Mouse (Mus musculus) c-Kit-positive CD71-negative TER-119-negative erythroid progenitor cells, embryonic 14.5 days (primary cell): ENCODE results near the gene Stard10.

Experiments
- DNase-seq: peaks from one replicate; pipeline ENCODE4 v3.0.0-alpha.2; 2013; ENCODE audit warnings: low read depth

The Stard10 gene

DNA sequence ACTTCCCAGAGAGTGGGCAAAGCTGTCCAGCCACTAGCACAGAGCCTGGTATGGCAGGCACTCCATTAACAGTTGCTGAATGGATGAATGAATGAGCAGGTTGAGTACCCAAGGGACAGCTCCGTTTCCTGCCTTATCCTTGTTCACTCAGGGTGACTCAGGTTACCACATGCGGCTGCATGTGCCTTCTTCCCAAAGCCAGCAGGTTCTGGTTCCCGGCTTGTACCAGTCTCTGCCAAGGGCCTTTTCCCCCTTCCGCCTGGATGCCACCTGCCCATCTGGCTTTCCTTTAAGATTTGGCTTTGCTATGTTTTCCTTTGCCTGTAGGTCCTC, 13.9 kb downstream of the Stard10 start:
- DNase-seq, result no peak

GRCm38 (mm10) chr7:101332045-101332831, 15.4 kb downstream of the Stard10 start:
- no peak for DNase-seq

- DNase-seq, result no peak
Observed at GRCm38 (mm10) chr7:101335228-101335627, 18.3 kb downstream of the Stard10 start.

DNA sequence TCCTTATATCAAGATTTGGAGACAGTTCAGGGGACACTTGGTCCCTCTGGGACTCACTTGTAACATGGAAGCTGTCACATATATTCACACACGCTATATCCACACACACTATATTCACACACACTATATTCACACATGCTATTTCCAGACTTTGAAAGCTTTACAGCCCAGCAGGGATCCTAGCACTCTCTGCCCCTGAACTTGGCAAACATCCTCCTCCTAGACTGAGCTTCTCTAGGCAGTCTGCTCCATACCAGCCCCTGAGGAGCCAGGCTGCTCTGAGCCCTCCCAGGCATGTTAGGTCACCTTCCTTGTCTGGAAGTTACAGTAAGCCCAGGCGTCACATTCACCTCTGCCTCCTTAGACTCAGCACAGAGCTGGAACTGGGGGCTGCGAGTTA, 19.8 kb downstream of the Stard10 start:
- DNase-seq, result no peak

GRCm38 (mm10) chr7:101337401-101337800, 20.5 kb downstream of the Stard10 start:
- DNase-seq, result no peak

- DNase-seq, result no peak
Observed at GRCm38 (mm10) chr7:101341405-101341804, 24.5 kb downstream of the Stard10 start.

- DNase-seq, result no peak
Observed at GRCm38 (mm10) chr7:101343135-101343534, 26.2 kb downstream of the Stard10 start.

DNA sequence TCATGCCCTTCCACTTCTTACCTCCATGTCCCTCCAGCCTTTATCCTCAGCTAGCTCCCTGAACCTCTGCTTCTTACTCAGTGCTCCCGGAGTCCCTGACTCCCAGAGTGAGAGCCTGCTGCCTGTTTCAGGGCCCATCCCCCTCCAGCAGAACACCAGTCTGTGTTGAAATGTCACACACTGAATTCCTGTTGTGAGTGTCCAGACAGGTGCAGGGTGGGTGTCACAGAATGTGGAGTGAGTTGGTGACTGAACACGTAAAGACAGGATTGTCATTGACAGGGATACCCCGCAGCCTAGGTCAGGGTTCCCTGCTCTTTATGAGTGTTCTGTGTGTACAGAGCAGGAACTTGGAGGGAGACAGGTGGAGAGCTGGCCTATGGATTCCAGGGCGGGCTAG, 28.0 kb downstream of the Stard10 start:
- no peak for DNase-seq

GRCm38 (mm10) chr7:101346991-101347390, 30.1 kb downstream of the Stard10 start:
- DNase-seq, result no peak

DNA sequence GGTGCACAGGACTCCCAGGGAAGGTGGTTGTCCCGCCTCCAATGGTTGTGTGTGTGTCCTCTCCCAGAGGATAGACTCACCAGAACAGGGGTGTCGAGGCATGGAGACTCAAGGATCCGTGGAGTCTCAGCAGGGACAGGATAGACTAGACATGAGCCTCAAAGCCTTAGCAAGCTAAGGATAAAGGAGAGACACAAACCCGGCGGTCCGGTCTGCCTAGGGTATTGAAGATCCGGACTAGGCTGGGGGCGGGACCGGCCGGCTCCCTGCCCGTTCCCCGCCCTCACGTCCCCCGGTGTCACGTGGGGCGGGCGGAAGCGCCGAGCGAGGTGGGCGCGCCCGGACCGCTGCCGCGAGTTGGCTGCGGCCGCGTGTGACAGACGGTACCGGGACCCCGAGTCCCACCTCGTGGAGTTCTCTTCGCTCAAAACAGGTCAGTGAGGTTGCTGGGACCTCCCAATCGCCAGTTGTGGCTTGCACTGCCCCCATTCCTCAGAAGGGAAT, 30.9 kb downstream of the Stard10 start, which contains the start of gene Arap1:
TSS of gene Arap1 (plus strand) at position 301 of the 504 bp plus-strand sequence.
- peak; percentile 50 for DNase-seq

DNA sequence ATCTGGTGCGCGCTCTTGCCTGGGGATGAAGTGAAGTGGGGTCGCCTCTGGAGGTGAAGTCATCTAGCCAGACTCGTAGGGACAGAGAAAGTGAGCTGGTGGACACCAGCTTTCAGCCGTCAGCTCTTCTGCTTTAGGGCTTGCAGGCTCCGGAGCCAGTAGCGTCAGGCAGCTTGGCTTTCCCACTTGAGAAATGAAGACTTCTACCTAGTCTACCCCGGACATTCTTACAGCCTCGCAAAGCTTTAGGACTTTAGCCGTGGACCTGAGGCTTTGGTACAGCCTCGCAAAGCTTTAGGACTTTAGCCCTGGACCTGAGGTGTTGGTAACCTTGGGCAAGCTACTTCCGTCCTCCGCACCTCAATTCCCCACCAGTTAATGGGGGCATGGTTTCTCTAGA, 31.4 kb downstream of the Stard10 start:
- DNase-seq, result no peak

- DNase-seq, result no peak
Observed at GRCm38 (mm10) chr7:101349861-101350260, 33.0 kb downstream of the Stard10 start.

- DNase-seq, result no peak
Observed at GRCm38 (mm10) chr7:101352404-101352803, 35.5 kb downstream of the Stard10 start.

- no peak for DNase-seq
Observed at GRCm38 (mm10) chr7:101354423-101354822, 37.5 kb downstream of the Stard10 start.

GRCm38 (mm10) chr7:101355551-101356100, 38.7 kb downstream of the Stard10 start:
- no peak for DNase-seq

- no peak for DNase-seq
Observed at GRCm38 (mm10) chr7:101356868-101357267, 40.0 kb downstream of the Stard10 start.

GRCm38 (mm10) chr7:101360406-101360805, 43.5 kb downstream of the Stard10 start:
- DNase-seq, result no peak

DNA sequence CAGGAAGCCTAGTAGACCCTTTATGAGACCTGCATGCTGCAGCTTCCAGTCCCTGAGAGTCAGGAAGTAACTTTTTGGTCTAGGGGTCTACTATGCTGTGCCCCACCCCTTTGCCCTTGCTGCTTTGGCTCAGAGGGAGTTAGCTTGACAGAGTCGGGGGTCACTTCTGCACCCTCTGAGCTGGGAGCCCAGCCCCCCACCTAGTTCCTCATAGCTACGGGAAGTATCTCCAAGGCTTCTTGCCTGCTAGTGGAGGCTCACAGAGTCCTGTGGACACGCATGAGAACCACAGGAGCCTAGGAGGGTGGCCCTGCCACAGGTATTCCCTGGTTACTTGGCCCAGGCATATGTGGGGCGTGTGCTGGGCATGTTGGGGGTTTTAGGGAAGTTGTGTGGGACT, 44.1 kb downstream of the Stard10 start:
- no peak for DNase-seq

GRCm38 (mm10) chr7:101361767-101362166, 44.9 kb downstream of the Stard10 start:
- DNase-seq, result no peak

GRCm38 (mm10) chr7:101362791-101363191, 45.9 kb downstream of the Stard10 start:
- DNase-seq, result no peak

DNA sequence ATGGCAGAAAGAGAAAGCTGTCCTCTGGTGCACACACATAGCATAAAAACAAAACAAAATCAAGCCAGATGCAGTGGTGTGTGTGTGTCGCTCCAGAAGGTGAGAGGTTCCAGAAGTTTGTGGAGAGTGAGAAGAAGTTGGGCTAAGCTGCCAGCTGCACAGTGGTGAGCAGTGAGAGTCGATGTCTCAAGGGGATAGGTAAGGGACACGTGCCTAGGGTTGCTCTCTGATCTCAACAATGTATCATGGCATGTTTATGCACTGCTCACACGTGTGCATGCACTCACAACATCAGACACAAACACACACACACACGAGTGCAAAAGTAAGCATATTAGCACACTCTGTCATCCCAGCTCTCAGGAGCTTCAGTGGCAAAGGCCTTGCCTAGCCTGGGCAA, 47.0 kb downstream of the Stard10 start:
- DNase-seq, result no peak

- no peak for DNase-seq
Observed at GRCm38 (mm10) chr7:101367901-101368852, 51.3 kb downstream of the Stard10 start.

DNA sequence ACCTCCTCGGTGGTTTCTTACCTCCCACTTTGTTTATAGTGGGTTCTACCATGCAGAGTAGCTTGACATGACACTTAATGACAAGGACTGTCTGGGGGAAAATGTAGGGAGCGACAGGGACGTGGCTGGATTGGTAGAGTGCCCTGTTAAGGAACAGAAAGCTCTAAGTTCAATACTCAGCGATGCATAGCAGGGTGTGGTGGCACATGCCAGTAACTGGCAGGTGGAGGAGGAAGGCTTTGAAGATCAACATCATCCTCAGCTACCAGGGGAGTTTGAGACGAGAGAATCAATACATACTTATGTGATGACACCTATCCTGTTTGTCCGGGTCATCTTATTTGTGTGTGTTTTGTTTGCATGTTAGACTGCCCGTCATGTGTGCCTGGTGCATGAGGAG, 52.8 kb downstream of the Stard10 start:
- no peak for DNase-seq
